Mouse (Mus musculus) bone marrow, adult 2 months (tissue): ENCODE results near the gene Prr18. TPM values are rescaled to one million over a fixed set of nuclear protein-coding genes. Genes with fewer than 3 reads are reported as not detected.

ENCODE experiments used
- H3K27ac ChIP-seq: fragments of 200-500 bp; 2 replicates; pipeline ENCODE4 v1.5.1; 2012; ENCODE audit warnings: low read depth, mild to moderate bottlenecking, control low read depth, inconsistent platforms, low read length; ENCODE audit not compliant: control insufficient read depth, poor library complexity, insufficient read depth
- H3K4me1 ChIP-seq: fragments of 200-500 bp; 2 replicates; pipeline ENCODE4 v1.6.1; 2011; ENCODE audit warnings: low read length; ENCODE audit not compliant: control insufficient read depth, insufficient read depth
- H3K4me3 ChIP-seq: fragments of 200-500 bp; replicated peaks from 2 replicates; pipeline ENCODE3; 2011; ENCODE audit warnings: mild to moderate bottlenecking, low read depth, low read length, control low read depth; ENCODE audit not compliant: control insufficient read depth
- CTCF ChIP-seq: fragments of 200-500 bp; IDR thresholded peaks from 2 replicates; pipeline ENCODE4 v1.5.1; 2011; ENCODE audit warnings: low read length, control low read depth; ENCODE audit not compliant: control insufficient read depth, insufficient read depth
- POLR2A ChIP-seq: fragments of 200-500 bp; IDR thresholded peaks from 2 replicates; pipeline ENCODE4 v1.6.1; 2011; ENCODE audit warnings: low read depth, mild to moderate bottlenecking, control low read depth, low read length, borderline replicate concordance; ENCODE audit not compliant: control insufficient read depth
- WGBS: fragments of 180-500 bp; shearing (Covaris S2); methylation state at CpG from one replicate; pipeline ENCODE4 v1.1.7; 2018; 5-methylcytosine and 5-hydroxymethylcytosine counted together
- polyA plus RNA-seq: library from polyadenylated mRNA; stranded (reverse); fragments of >200 nt; gene quantifications from 2 replicates; pipeline ENCODE4 v1.2.4, GENCODE M21; 2011; ENCODE audit warnings: low replicate concordance; ENCODE audit not compliant: missing spikeins, insufficient read depth, insufficient read length

Prr18 gene
- polyA plus RNA-seq, 1 experiment: not detected

DNA sequence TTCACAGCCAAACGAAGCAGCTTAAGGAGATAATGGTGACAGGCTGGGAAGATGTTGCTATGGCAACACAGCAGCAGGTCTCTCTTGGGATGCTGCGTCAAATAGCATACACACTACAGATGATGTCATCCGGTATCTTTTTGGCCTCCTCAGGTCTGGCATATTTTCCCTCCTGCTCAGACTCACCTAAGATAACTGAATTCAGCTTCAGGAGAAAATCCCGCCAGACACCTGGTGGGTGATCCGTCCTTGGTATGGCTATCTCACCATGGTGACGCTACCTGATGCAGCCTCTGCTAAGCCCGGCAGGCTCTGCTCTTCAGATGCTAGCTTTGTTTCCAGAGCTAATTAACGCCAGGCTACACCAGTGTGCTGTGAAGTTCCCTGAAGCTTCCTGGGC is 31.3 kb downstream of the Prr18 start:
- 81% methylated on average over 8 of the region's 8 CpGs for WGBS
- no peak for TF ChIP-seq CTCF
- TF ChIP-seq POLR2A: no peak
- no peaks in the 10 kb centered on the region for H3K4me1 ChIP-seq

DNA sequence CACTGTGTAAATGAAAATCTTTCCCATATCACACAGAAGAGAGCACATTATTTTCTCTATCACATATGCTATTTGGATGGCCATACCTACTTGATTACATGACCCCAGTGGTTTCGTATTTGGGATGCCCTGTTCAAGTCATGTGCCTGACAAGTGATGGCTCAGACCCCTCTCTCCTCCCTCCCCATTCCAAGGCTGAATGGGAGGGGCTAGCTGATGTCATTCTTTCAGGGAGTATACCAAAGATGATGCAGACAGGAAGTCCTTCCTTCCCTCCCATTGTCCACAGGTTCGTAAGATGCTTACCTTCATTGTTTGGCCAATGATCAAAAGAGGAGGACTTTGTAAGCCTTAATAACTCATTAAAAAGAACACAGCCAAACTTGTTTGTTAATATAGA is 31.9 kb downstream of the Prr18 start:
- no peak overlapping the region for H3K27ac ChIP-seq
- TF ChIP-seq CTCF: no peak
- TF ChIP-seq POLR2A: no peak
- H3K4me3 ChIP-seq: no peak overlapping the region
- no peaks in the 10 kb centered on the region for H3K4me1 ChIP-seq
- WGBS: 59% methylated on average over 2 of the region's 2 CpGs

More for the DNA sequence above, 31.3 kb downstream of the Prr18 start:
- no peak overlapping the region for H3K27ac ChIP-seq
- H3K4me3 ChIP-seq: no peak overlapping the region

- Histone ChIP-seq H3K4me1 (no peaks in the 10 kb centered on the region), H3K27ac (no peak overlapping the region), H3K4me3 (no peak overlapping the region)
- TF ChIP-seq POLR2A (no peak), CTCF (no peak)
- WGBS: 71% methylated on average over 13 of the region's 13 CpGs
Measured at GRCm38 (mm10) chr17:8370634-8371229, 33.5 kb downstream of the Prr18 start.

- H3K27ac ChIP-seq: no peak overlapping the region
- no peaks in the 10 kb centered on the region for H3K4me1 ChIP-seq
- H3K4me3 ChIP-seq: peak overlapping the region; percentile 2
- no peak for TF ChIP-seq CTCF
- no peak for TF ChIP-seq POLR2A
- under 1% methylated on average over 7 of the region's 7 CpGs for WGBS
Measured at GRCm38 (mm10) chr17:8371834-8372233, 34.6 kb downstream of the Prr18 start.

GRCm38 (mm10) chr17:8372286-8373046 is 35.2 kb downstream of the Prr18 start:
- TF ChIP-seq CTCF (peak; percentile 76), POLR2A (no peak)
- under 1% methylated on average over 18 of the region's 18 CpGs for WGBS
- H3K27ac ChIP-seq: no peak overlapping the region; the same call in 1 of the 2 replicates
- H3K4me3 ChIP-seq: peak overlapping the region; percentile 25
- no peaks in the 10 kb centered on the region for H3K4me1 ChIP-seq

GRCm38 (mm10) chr17:8377298-8377697 is 40.0 kb downstream of the Prr18 start:
- WGBS: 10% methylated on average over 5 of the region's 5 CpGs
- Histone ChIP-seq H3K4me1 (no peaks in the 10 kb centered on the region), H3K27ac (no peak overlapping the region), H3K4me3 (no peak overlapping the region)
- TF ChIP-seq POLR2A (no peak), CTCF (no peak)

- WGBS: 78% methylated on average over 2 of the region's 2 CpGs
- no peak overlapping the region for H3K4me3 ChIP-seq
- H3K27ac ChIP-seq: no peak overlapping the region
- TF ChIP-seq POLR2A (no peak), CTCF (no peak)
- H3K4me1 ChIP-seq: no peaks in the 10 kb centered on the region; the same call in 1 of the 2 replicates
Measured at GRCm38 (mm10) chr17:8385441-8385840, 48.2 kb downstream of the Prr18 start.

- 5% methylated on average over 13 of the region's 13 CpGs for WGBS
- TF ChIP-seq CTCF (peak; percentile 51; the same call in 1 of the 2 replicates), POLR2A (no peak)
- no peak overlapping the region for H3K27ac ChIP-seq
- no peak overlapping the region for H3K4me3 ChIP-seq
- no peaks in the 10 kb centered on the region; the same call in 1 of the 2 replicates for H3K4me1 ChIP-seq
Measured at GRCm38 (mm10) chr17:8388463-8388862, 51.2 kb downstream of the Prr18 start.
